Mouse (Mus musculus): ENCODE results near the gene Lrmp.

Gene Lrmp

GRCm38 (mm10) chr6:145115476-145116097 is at the start of gene Lrmp:
Gene Lrmp, plus strand, starts transcription at chr6:145115653.
- H3K9me3 ChIP-seq (ENCODE audit: low read length), result no peaks in the 10 kb centered on the region
- peak within 1 kb of the TSS; percentile 56 for H3K4me3 ChIP-seq (replicated peaks; ENCODE audit: low read length)
- no peaks in the 10 kb centered on the region for H3K36me3 ChIP-seq (ENCODE audit: insufficient read depth, low read length)
- TF ChIP-seq POU5F1 (IDR thresholded peaks at IDR 0.05; ENCODE audit: borderline replicate concordance, low read length) (no peak), NANOG (IDR thresholded peaks at IDR 0.05; ENCODE audit: borderline replicate concordance, low read length) (no peak), CTCF (conservative IDR thresholded peaks at IDR 0.05; ENCODE audit: low read length) (peak; percentile 4; the same call in 1 of the 2 replicates)
- peaks cover 58% of the 10 kb centered on the region for H3K4me1 ChIP-seq (replicated peaks; ENCODE audit: low read depth, low read length)
- no peaks in the 10 kb centered on the region for H3K27me3 ChIP-seq (ENCODE audit: insufficient read depth, low read length)

- H3K4me1 ChIP-seq (replicated peaks; ENCODE audit: low read depth, low read length), result peaks cover 81% of the 10 kb centered on the region
- peaks cover 12% of the 10 kb centered on the region for H3K9me3 ChIP-seq (ENCODE audit: low read length)
- H3K36me3 ChIP-seq (ENCODE audit: insufficient read depth, low read length), result peaks cover 48% of the 10 kb centered on the region
- peak overlapping the region; percentile 49 for H3K4me3 ChIP-seq (replicated peaks; ENCODE audit: low read length)
- H3K27me3 ChIP-seq (ENCODE audit: insufficient read depth, low read length), result no peaks in the 10 kb centered on the region
- TF ChIP-seq NANOG (IDR thresholded peaks at IDR 0.05; ENCODE audit: borderline replicate concordance, low read length) (no peak), POU5F1 (IDR thresholded peaks at IDR 0.05; ENCODE audit: borderline replicate concordance, low read length) (no peak), CTCF (conservative IDR thresholded peaks at IDR 0.05; ENCODE audit: low read length) (no peak)
Measured at GRCm38 (mm10) chr6:145066416-145066815, 49.0 kb upstream of the Lrmp start.

DNA sequence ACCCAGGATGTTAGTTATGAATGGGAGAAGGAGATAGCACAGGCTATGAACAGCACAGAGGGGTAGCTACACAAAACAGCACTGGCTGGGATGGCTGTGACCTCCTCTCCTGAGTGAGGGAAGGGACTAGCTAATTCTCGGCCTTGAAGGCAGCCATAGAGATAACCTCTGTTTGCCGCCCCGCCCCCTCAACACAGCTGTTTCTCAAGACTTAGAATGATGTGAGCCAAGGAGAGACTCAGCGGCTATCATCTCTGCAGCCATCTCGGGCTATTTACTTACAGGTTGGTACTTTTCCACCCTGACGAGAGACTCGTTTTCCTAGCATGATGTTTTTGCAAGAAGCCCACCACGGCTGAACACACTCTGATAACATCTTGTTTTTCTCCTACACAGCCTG is 47.8 kb upstream of the Lrmp start:
- Histone ChIP-seq H3K4me3 (replicated peaks; ENCODE audit: low read length) (no peak overlapping the region), H3K36me3 (ENCODE audit: insufficient read depth, low read length) (peaks cover 57% of the 10 kb centered on the region), H3K27me3 (ENCODE audit: insufficient read depth, low read length) (no peaks in the 10 kb centered on the region), H3K4me1 (replicated peaks; ENCODE audit: low read depth, low read length) (peaks cover 78% of the 10 kb centered on the region), H3K9me3 (ENCODE audit: low read length) (peaks cover 12% of the 10 kb centered on the region)
- TF ChIP-seq POU5F1 (IDR thresholded peaks at IDR 0.05; ENCODE audit: borderline replicate concordance, low read length) (no peak), NANOG (IDR thresholded peaks at IDR 0.05; ENCODE audit: borderline replicate concordance, low read length) (no peak), CTCF (conservative IDR thresholded peaks at IDR 0.05; ENCODE audit: low read length) (no peak)

GRCm38 (mm10) chr6:145069397-145069796 is 46.1 kb upstream of the Lrmp start:
- peaks cover 12% of the 10 kb centered on the region for H3K9me3 ChIP-seq (ENCODE audit: low read length)
- peaks cover 58% of the 10 kb centered on the region for H3K36me3 ChIP-seq (ENCODE audit: insufficient read depth, low read length)
- TF ChIP-seq POU5F1 (IDR thresholded peaks at IDR 0.05; ENCODE audit: borderline replicate concordance, low read length), result no peak
- no peak for TF ChIP-seq CTCF (conservative IDR thresholded peaks at IDR 0.05; ENCODE audit: low read length)
- TF ChIP-seq NANOG (IDR thresholded peaks at IDR 0.05; ENCODE audit: borderline replicate concordance, low read length), result no peak
- H3K27me3 ChIP-seq (ENCODE audit: insufficient read depth, low read length), result no peaks in the 10 kb centered on the region
- H3K4me3 ChIP-seq (replicated peaks; ENCODE audit: low read length), result no peak overlapping the region
- H3K4me1 ChIP-seq (replicated peaks; ENCODE audit: low read depth, low read length), result peaks cover 74% of the 10 kb centered on the region

GRCm38 (mm10) chr6:145069921-145070320 is 45.5 kb upstream of the Lrmp start:
- no peak for TF ChIP-seq POU5F1 (IDR thresholded peaks at IDR 0.05; ENCODE audit: borderline replicate concordance, low read length)
- no peak for TF ChIP-seq NANOG (IDR thresholded peaks at IDR 0.05; ENCODE audit: borderline replicate concordance, low read length)
- TF ChIP-seq CTCF (conservative IDR thresholded peaks at IDR 0.05; ENCODE audit: low read length), result no peak
- Histone ChIP-seq H3K36me3 (ENCODE audit: insufficient read depth, low read length) (peaks cover 54% of the 10 kb centered on the region), H3K4me3 (replicated peaks; ENCODE audit: low read length) (no peak overlapping the region; the same call in 1 of the 2 replicates), H3K4me1 (replicated peaks; ENCODE audit: low read depth, low read length) (peaks cover 72% of the 10 kb centered on the region), H3K27me3 (ENCODE audit: insufficient read depth, low read length) (no peaks in the 10 kb centered on the region), H3K9me3 (ENCODE audit: low read length) (peaks cover 12% of the 10 kb centered on the region)

- peaks cover 4% of the 10 kb centered on the region for H3K9me3 ChIP-seq (ENCODE audit: low read length)
- H3K36me3 ChIP-seq (ENCODE audit: insufficient read depth, low read length), result peaks cover 21% of the 10 kb centered on the region
- peaks cover 3% of the 10 kb centered on the region; the same call in 1 of the 2 replicates for H3K27me3 ChIP-seq (ENCODE audit: insufficient read depth, low read length)
- TF ChIP-seq POU5F1 (IDR thresholded peaks at IDR 0.05; ENCODE audit: borderline replicate concordance, low read length) (no peak), CTCF (conservative IDR thresholded peaks at IDR 0.05; ENCODE audit: low read length) (no peak), NANOG (IDR thresholded peaks at IDR 0.05; ENCODE audit: borderline replicate concordance, low read length) (no peak)
- H3K4me3 ChIP-seq (replicated peaks; ENCODE audit: low read length), result peak overlapping the region; percentile 93
- peaks cover 62% of the 10 kb centered on the region for H3K4me1 ChIP-seq (replicated peaks; ENCODE audit: low read depth, low read length)
Measured at GRCm38 (mm10) chr6:145074461-145074860, 41.0 kb upstream of the Lrmp start.

GRCm38 (mm10) chr6:145075088-145075547 is 40.3 kb upstream of the Lrmp start:
- H3K9me3 ChIP-seq (ENCODE audit: low read length), result peaks cover 5% of the 10 kb centered on the region
- peak overlapping the region; percentile 93 for H3K4me3 ChIP-seq (replicated peaks; ENCODE audit: low read length)
- no peak for TF ChIP-seq POU5F1 (IDR thresholded peaks at IDR 0.05; ENCODE audit: borderline replicate concordance, low read length)
- no peak for TF ChIP-seq NANOG (IDR thresholded peaks at IDR 0.05; ENCODE audit: borderline replicate concordance, low read length)
- TF ChIP-seq CTCF (conservative IDR thresholded peaks at IDR 0.05; ENCODE audit: low read length), result no peak
- peaks cover 3% of the 10 kb centered on the region; the same call in 1 of the 2 replicates for H3K27me3 ChIP-seq (ENCODE audit: insufficient read depth, low read length)
- H3K36me3 ChIP-seq (ENCODE audit: insufficient read depth, low read length), result peaks cover 20% of the 10 kb centered on the region
- H3K4me1 ChIP-seq (replicated peaks; ENCODE audit: low read depth, low read length), result peaks cover 55% of the 10 kb centered on the region

GRCm38 (mm10) chr6:145075548-145076224 is 39.8 kb upstream of the Lrmp start, which contains the start of gene Bcat1:
Gene Bcat1, minus strand, starts transcription at chr6:145076184.
- H3K9me3 ChIP-seq (ENCODE audit: low read length), result peaks cover 11% of the 10 kb centered on the region
- peak within 1 kb of the TSS; percentile 93 for H3K4me3 ChIP-seq (replicated peaks; ENCODE audit: low read length)
- TF ChIP-seq CTCF (conservative IDR thresholded peaks at IDR 0.05; ENCODE audit: low read length), result no peak
- TF ChIP-seq POU5F1 (IDR thresholded peaks at IDR 0.05; ENCODE audit: borderline replicate concordance, low read length), result no peak
- TF ChIP-seq NANOG (IDR thresholded peaks at IDR 0.05; ENCODE audit: borderline replicate concordance, low read length), result no peak
- H3K27me3 ChIP-seq (ENCODE audit: insufficient read depth, low read length), result peaks cover 3% of the 10 kb centered on the region; the same call in 1 of the 2 replicates
- peaks cover 20% of the 10 kb centered on the region for H3K36me3 ChIP-seq (ENCODE audit: insufficient read depth, low read length)
- H3K4me1 ChIP-seq (replicated peaks; ENCODE audit: low read depth, low read length), result peaks cover 54% of the 10 kb centered on the region
